Mouse (Mus musculus) lung, embryonic 16.5 days (tissue): Measurements from ENCODE around the gene Usf3. TPM values are rescaled to one million over a fixed set of nuclear protein-coding genes. Genes with fewer than 3 reads are reported as not detected.
A peak's percentile ranks its signal among the peaks of the same experiment; 100 is the strongest.

ENCODE experiments used
- ATAC-seq: fragments of 200-750 bp; cut with Nextera tagmentation; 2 replicates; pipeline ENCODE4 v1.8.0; 2017; ENCODE audit warnings: low read depth, mild to moderate bottlenecking, moderate library complexity
- H3K27ac ChIP-seq: fragments of 300-500 bp; sonication (generic); 2 replicates; pipeline ENCODE4 v1.5.1; 2014; ENCODE audit warnings: mild to moderate bottlenecking, control low read depth, low read length
- H3K27me3 ChIP-seq: fragments of 300-500 bp; sonication (generic); 2 replicates; pipeline ENCODE4 v1.6.1; 2014; ENCODE audit warnings: low read depth, low read length, mixed read lengths; ENCODE audit not compliant: control insufficient read depth, insufficient read depth
- H3K36me3 ChIP-seq: fragments of 300-500 bp; sonication (generic); 2 replicates; pipeline ENCODE4 v1.6.1; 2014; ENCODE audit warnings: low read length; ENCODE audit not compliant: control insufficient read depth, insufficient read depth
- H3K4me1 ChIP-seq: fragments of 300-500 bp; sonication (generic); replicated peaks from 2 replicates; pipeline ENCODE4 v1.6.1; 2014; ENCODE audit warnings: low read length, mixed read lengths; ENCODE audit not compliant: control insufficient read depth, insufficient read depth
- H3K4me2 ChIP-seq: fragments of 300-500 bp; sonication (generic); 2 replicates; pipeline ENCODE4 v1.6.1; 2014; ENCODE audit warnings: low read depth, low read length, control low read depth
- H3K4me3 ChIP-seq: fragments of 300-500 bp; sonication (generic); 2 replicates; pipeline ENCODE4 v1.5.1; 2014; ENCODE audit warnings: mild to moderate bottlenecking, low read length, control low read depth
- H3K9ac ChIP-seq: fragments of 300-500 bp; sonication (generic); 2 replicates; pipeline ENCODE4 v1.6.1; 2014; ENCODE audit warnings: low read length, control low read depth
- H3K9me3 ChIP-seq: fragments of 300-500 bp; sonication (generic); 2 replicates; pipeline ENCODE4 v1.6.1; 2016; ENCODE audit warnings: low read length; ENCODE audit not compliant: control insufficient read depth
- WGBS: fragments of 180-500 bp; shearing (Covaris S2); extraction: QIAGEN DNeasy Blood & Tissue Kit; methylation state at CpG from one replicate; pipeline ENCODE4 v1.1.7; 2014; 5-methylcytosine and 5-hydroxymethylcytosine counted together
- polyA plus RNA-seq: library from polyadenylated mRNA; unstranded; fragments of >200 nt; fragmentation: Nextera tagmentation; extraction: Ambion mirVana; gene quantifications from 2 replicates; pipeline ENCODE4 v1.2.1, GENCODE M21; 2015

Gene Usf3
- polyA plus RNA-seq, 1 experiment from 2014 or later: 3.2 TPM

DNA sequence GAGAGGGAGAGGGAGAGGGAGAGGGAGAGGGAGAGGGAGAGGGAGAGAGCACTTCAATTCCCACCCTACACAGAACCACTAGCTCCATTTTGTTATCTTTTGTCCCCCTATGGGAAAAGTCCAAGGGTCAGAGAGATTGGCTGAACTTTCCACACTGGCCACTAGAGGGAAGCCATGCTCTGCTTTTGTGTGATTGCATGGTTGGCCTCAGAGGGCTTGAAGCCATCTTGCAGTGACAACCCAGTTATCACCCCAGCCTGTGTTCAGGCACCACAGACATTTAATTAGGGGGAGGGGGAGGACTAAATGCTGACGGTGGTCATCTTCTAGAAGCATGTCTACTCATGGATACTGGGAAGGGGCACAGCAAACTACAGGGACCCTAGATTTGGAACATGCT is 69.6 kb downstream of the Usf3 start:
- Histone ChIP-seq H3K4me2 (no peak overlapping the region), H3K9me3 (0 out of 2 replicates have a peak, but pooled peaks cover 3% of the 10 kb centered on the region), H3K27ac (no peak overlapping the region), H3K4me1 (no peaks in the 10 kb centered on the region), H3K36me3 (no peaks in the 10 kb centered on the region), H3K9ac (no peak overlapping the region), H3K4me3 (no peak overlapping the region), H3K27me3 (no peaks in the 10 kb centered on the region)
- 4% methylated on average over 1 of the region's 1 CpGs for WGBS
- ATAC-seq: peak; percentile 78

DNA sequence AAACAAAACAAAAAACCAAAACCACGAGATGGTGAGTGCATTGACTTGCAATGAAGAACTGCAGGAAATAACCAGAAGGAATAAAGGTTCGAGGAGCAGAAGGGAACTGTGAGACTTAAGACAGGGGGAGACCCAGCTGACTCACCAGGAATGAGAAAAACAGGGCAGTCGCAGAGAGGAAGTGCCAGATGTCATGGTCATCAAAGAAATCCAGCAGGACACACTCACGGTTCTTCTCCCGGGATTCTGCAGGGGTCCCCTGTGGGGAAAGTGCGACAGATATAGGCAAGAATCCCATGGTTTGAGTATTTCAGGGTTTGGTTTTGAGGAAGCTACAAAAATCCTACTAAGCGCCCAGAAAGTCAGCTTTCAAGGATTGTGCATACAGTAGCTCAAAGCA is 70.3 kb downstream of the Usf3 start:
- ATAC-seq: no peak
- WGBS: 64% methylated on average over 7 of the region's 7 CpGs
- Histone ChIP-seq H3K27ac (no peak overlapping the region), H3K36me3 (no peaks in the 10 kb centered on the region), H3K9ac (no peak overlapping the region), H3K4me2 (no peak overlapping the region), H3K4me3 (no peak overlapping the region), H3K9me3 (0 out of 2 replicates have a peak, but pooled peaks cover 3% of the 10 kb centered on the region), H3K27me3 (no peaks in the 10 kb centered on the region), H3K4me1 (no peaks in the 10 kb centered on the region)

DNA sequence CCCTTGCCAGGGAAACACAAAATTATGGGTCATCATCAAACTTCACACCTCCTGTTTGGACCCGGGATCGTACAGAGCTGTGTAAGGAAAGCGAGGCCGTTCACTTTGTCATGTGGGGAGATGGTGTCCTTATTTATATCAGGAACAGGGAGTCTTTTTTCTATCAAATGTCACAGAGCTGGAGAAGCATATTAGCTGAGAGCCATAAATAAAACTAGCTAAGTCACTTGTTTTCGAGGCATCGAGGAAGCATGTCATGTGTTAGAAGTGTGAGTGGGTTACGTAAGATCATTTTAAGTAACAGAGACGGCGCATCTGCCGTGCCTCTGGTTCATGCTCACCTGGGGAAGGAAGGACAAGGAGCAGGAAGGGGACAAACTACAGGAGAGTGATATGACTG is 76.9 kb downstream of the Usf3 start:
- Histone ChIP-seq H3K27ac (no peak overlapping the region), H3K9me3 (0 out of 2 replicates have a peak, but pooled peaks cover 3% of the 10 kb centered on the region), H3K4me3 (no peak overlapping the region), H3K27me3 (no peaks in the 10 kb centered on the region), H3K4me1 (no peaks in the 10 kb centered on the region; the same call in 1 of the 2 replicates), H3K4me2 (no peak overlapping the region), H3K36me3 (no peaks in the 10 kb centered on the region), H3K9ac (no peak overlapping the region)
- ATAC-seq: no peak
- WGBS: 77% methylated on average over 10 of the region's 10 CpGs

DNA sequence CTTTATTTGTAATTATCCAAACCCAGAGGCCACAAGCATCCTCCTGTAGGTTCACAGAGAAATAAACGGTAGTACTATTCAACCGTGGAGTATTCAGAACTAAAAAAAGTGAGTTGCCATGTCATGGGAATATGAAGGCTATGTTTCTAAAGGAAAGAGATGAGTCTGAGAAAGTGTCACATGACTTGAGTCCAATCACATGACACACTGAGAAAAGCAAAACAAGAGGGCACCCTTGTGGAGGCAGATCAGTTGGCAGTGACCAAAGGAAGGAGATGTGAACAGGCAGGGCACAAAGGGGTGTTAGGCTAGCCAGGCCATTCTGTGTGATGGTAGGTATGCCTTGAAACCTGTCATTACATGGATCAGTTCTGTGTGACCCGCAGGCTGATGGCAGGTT is 79.7 kb downstream of the Usf3 start:
- Histone ChIP-seq H3K4me3 (no peak overlapping the region), H3K27ac (no peak overlapping the region), H3K27me3 (no peaks in the 10 kb centered on the region), H3K4me1 (no peaks in the 10 kb centered on the region; the same call in 1 of the 2 replicates), H3K36me3 (no peaks in the 10 kb centered on the region), H3K9me3 (no peaks in the 10 kb centered on the region), H3K4me2 (no peak overlapping the region), H3K9ac (no peak overlapping the region)
- 88% methylated on average over 3 of the region's 3 CpGs for WGBS
- no peak for ATAC-seq

DNA sequence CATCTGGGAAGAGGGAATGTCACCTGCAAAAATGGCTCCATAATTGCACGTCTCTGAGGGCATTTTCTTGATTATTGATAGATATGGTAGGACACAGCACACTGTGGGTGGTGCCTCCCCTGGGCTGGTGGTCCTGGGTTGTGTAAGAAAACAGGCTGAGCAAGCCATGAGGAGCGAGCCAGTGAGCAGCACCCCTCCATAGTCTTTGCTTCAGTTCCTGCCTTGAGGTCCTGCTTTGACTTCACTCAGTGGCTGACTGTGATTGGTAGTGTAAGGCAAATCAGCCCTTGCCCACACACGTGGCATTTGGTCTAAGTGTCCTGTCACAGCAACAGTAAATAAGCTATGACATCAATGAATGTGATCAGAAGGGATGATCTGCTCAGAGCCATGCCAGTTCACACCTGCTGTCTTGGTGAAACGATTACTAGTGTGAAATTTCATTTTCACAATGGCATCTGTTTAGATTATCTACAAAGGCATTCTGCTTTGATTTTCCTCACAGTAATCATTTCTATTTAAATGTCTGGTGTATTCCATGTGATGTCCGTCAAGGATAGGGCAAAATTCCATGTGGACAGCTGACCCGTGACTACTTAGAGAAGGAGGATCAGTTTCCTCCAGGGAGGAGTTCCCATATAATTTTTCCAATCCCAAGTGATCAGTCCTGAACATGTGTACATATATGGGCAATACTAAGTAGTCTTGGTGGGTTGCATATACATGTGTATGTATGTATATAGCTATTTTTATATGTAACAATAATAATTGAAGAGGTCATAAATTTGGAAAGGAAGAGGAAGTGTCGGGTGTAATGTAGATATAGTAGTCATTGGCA is 81.0 kb downstream of the Usf3 start:
- peak; percentile 49 for ATAC-seq
- peak overlapping the region; percentile 74 for H3K27ac ChIP-seq
- H3K4me2 ChIP-seq: no peak overlapping the region
- no peaks in the 10 kb centered on the region for H3K27me3 ChIP-seq
- H3K9ac ChIP-seq: no peak overlapping the region
- H3K4me1 ChIP-seq: no peaks in the 10 kb centered on the region; the same call in 1 of the 2 replicates
- no peaks in the 10 kb centered on the region for H3K9me3 ChIP-seq
- no peak overlapping the region for H3K4me3 ChIP-seq
- 55% methylated on average over 7 of the region's 7 CpGs for WGBS
- no peaks in the 10 kb centered on the region for H3K36me3 ChIP-seq

DNA sequence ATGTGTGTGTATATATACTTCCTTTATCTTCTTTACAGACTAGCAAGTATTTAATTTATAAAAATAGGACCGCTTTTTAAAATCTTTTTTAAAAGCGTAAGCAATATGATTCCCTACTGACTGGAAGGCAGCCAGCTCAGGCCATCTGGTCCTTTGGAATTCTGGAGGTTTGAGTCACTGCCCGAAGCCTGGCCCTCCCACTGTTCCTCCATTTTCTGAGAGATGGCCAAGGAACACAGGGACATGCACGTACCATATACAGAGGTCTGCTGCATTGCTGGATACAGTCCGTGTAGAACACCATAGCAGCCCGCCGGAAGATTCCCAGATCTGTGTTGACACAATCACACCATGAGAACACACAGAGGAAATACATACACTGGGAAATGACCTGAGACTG is 81.7 kb downstream of the Usf3 start:
- WGBS: 39% methylated on average over 7 of the region's 7 CpGs
- peak overlapping the region; percentile 83 for H3K27ac ChIP-seq

DNA sequence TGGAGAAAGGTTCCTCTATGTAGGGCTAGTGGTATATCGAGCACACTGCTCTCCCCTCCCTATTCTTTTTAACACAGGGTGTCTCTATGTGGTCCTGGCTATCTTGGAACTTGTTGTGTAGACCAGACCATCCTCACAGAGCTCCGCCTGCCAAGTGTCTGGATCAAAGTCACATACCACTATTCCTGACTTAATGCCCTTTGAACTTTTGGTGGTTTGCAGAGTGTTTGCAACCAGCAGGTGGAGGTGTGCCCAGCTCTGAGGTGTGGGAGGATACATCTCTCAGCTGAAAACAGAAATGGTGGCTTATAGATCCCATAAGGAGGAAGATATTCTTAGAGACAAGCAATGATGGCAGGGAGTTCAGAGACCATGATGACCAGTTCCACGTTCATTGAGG is 84.4 kb downstream of the Usf3 start:
- no peak overlapping the region for H3K27ac ChIP-seq
- H3K4me2 ChIP-seq: no peak overlapping the region
- no peaks in the 10 kb centered on the region for H3K9me3 ChIP-seq
- H3K9ac ChIP-seq: no peak overlapping the region
- H3K27me3 ChIP-seq: no peaks in the 10 kb centered on the region
- H3K36me3 ChIP-seq: no peaks in the 10 kb centered on the region
- no peak overlapping the region for H3K4me3 ChIP-seq
- ATAC-seq: no peak
- WGBS: 83% methylated on average over 3 of the region's 3 CpGs
- H3K4me1 ChIP-seq: no peaks in the 10 kb centered on the region; the same call in 1 of the 2 replicates

More for the DNA sequence above, 81.7 kb downstream of the Usf3 start:
- no peaks in the 10 kb centered on the region; the same call in 1 of the 2 replicates for H3K4me1 ChIP-seq
- H3K27me3 ChIP-seq: no peaks in the 10 kb centered on the region
- H3K4me2 ChIP-seq: no peak overlapping the region
- ATAC-seq: peak; percentile 99
- no peak overlapping the region for H3K9ac ChIP-seq
- no peaks in the 10 kb centered on the region for H3K36me3 ChIP-seq
- no peak overlapping the region for H3K4me3 ChIP-seq
- H3K9me3 ChIP-seq: no peaks in the 10 kb centered on the region

DNA sequence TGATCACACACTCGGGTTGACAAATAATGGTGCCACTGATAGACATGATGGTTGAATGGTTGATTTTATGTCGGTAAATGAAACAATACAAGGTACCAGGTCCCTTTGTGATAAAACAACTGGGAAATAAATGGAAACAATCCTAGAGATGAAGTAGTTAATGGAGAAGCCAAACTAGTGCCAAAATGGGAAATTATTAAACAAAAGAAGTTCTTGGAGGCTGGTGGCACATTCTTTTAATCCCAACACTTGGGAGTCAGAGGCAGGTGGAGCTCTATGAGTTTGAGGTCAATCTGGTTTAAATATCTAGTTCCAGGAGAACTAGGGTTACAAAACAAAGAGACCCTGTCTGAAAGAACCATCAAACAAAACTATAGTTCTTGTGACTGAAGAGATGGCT is 91.9 kb downstream of the Usf3 start:
- 49% methylated on average over 2 of the region's 2 CpGs for WGBS
- Histone ChIP-seq H3K4me1 (no peaks in the 10 kb centered on the region), H3K4me2 (no peak overlapping the region), H3K27me3 (no peaks in the 10 kb centered on the region), H3K9ac (no peak overlapping the region), H3K36me3 (no peaks in the 10 kb centered on the region), H3K27ac (no peak overlapping the region), H3K4me3 (no peak overlapping the region), H3K9me3 (no peaks in the 10 kb centered on the region)
- ATAC-seq: no peak

DNA sequence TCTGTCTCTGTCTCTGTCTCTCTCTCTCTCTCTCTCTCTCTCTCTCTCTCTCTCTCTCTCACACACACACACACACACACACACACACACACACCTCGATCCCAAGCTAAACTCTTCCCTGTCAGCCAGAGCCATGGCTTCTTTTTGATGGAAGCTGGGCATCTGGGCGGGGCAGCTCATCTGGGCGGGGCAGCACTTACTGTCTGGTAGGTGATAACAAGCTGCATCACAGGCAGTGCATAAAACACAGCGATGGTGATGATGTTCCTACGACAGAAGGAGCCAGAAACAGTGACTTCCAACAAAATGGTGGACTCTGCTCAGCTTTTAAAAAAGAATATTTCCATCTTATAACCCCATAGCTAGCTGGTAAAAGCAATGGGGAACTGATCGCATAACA is 92.5 kb downstream of the Usf3 start:
- H3K4me1 ChIP-seq: no peaks in the 10 kb centered on the region
- no peak overlapping the region for H3K4me2 ChIP-seq
- ATAC-seq: no peak
- H3K36me3 ChIP-seq: no peaks in the 10 kb centered on the region
- WGBS: 88% methylated on average over 6 of the region's 6 CpGs
- no peak overlapping the region for H3K4me3 ChIP-seq
- no peak overlapping the region for H3K27ac ChIP-seq
- H3K9ac ChIP-seq: no peak overlapping the region
- H3K9me3 ChIP-seq: no peaks in the 10 kb centered on the region
- H3K27me3 ChIP-seq: no peaks in the 10 kb centered on the region
